10 mouse cellular contexts compared by ENCODE assay signal in genomic region chr7:65373336-65373735, GRCm38 (mm10).
DNase-seq lines count a peak whose midpoint lies in the region; ATAC-seq and TF ChIP-seq lines count a peak whose summit lies in the region.
"Had no signal": no experiment of that assay in that cellular context is flagged by ENCODE, and none has a peak within 500 bp of the region (broad histone marks: within the 10 kb centered on the region; RNA-seq: fewer than 3 reads in every experiment).

No protein-coding gene starts in this region.

- 0 out of 2 replicates have a peak, but pooled peaks cover 6% of the 10 kb centered on the region for H3K4me1 ChIP-seq in kidney, postnatal 0 days (replicated peaks; ENCODE audit: insufficient read depth, low read length)

- H3K9ac ChIP-seq in kidney, postnatal 0 days (ENCODE audit: low read depth, low read length): no peak overlapping the region

- 65% methylated on average over 8 of the region's 8 CpGs for WGBS in kidney, postnatal 0 days

- no peak overlapping the region for H3K4me2 ChIP-seq in kidney, postnatal 0 days (ENCODE audit: low read length)

- H3K4me3 ChIP-seq in kidney, postnatal 0 days (replicated peaks; ENCODE audit: low read depth, low read length): no peak overlapping the region

- no peaks in the 10 kb centered on the region for H3K36me3 ChIP-seq in kidney, postnatal 0 days (ENCODE audit: insufficient read depth, low read length)

- H3K27ac ChIP-seq in kidney, postnatal 0 days: peak overlapping the region; percentile 54
- H3K27ac ChIP-seq: hindbrain, postnatal 0 days had no signal

- no peak for ATAC-seq in kidney, postnatal 0 days (replicated peaks; ENCODE audit: low FRiP score, low read depth)
- ATAC-seq: hindbrain, postnatal 0 days; midbrain, embryonic 16.5 days had no signal

- peak; percentile 56 for DNase-seq in kidney, postnatal 0 days (ENCODE audit: low spot score)
- no peak for DNase-seq in kidney, adult 8-10 months
- peak; percentile 56 for DNase-seq in T-cell, adult 2 months (ENCODE audit: low spot score)
- peak; percentile 48 for DNase-seq in induced T-regulatory cell, adult 2 months (ENCODE audit: low read depth)
- peak; percentile 34 to 37 for DNase-seq in spleen, postnatal 36 days (ENCODE audit: low spot score in 2 of 2)
- DNase-seq in adrenal gland, postnatal 10 days: no peak
- no peak for DNase-seq in right cerebral cortex, adult 2 months (ENCODE audit: low spot score in 2 of 2)
- no peak for DNase-seq in right cerebral cortex, postnatal 36 days (ENCODE audit: low spot score in 2 of 2)

- no peaks in the 10 kb centered on the region for H3K27me3 ChIP-seq in kidney, postnatal 0 days (ENCODE audit: insufficient read depth, low read length)

- H3K9me3 ChIP-seq in kidney, postnatal 0 days (replicated peaks; ENCODE audit: low read length): no peaks in the 10 kb centered on the region

- no peak for TF ChIP-seq CTCF in kidney, postnatal 0 days (IDR thresholded peaks at IDR 0.05; ENCODE audit: low read depth)

Comparison
In these comparisons a context has a peak if more than half of its experiments do, and no peak if none do; other contexts are left out.
1. DNase-seq: peak in kidney, postnatal 0 days (single experiment), T-cell, adult 2 months (single experiment), induced T-regulatory cell, adult 2 months (single experiment) and spleen, postnatal 36 days (2 of 2); none in kidney, adult 8-10 months (0 of 2), adrenal gland, postnatal 10 days (single experiment), right cerebral cortex, adult 2 months (0 of 2) and right cerebral cortex, postnatal 36 days (0 of 2).